Mouse (Mus musculus) testis, adult 2 months (tissue): ENCODE data around the gene Ptrhd1. TPM values are rescaled to one million over a fixed set of nuclear protein-coding genes. Genes with fewer than 3 reads are reported as not detected.

Experiments used
- H3K27ac ChIP-seq: fragments of 200-500 bp; 2 replicates; pipeline ENCODE4 v1.5.1; 2012; ENCODE audit warnings: low read depth, low read length; ENCODE audit not compliant: control insufficient read depth, insufficient read depth
- H3K27me3 ChIP-seq: fragments of 200-500 bp; 2 replicates; pipeline ENCODE4 v1.6.1; 2012; ENCODE audit warnings: mild to moderate bottlenecking, low read length, moderate library complexity; ENCODE audit not compliant: control insufficient read depth, insufficient read depth
- H3K36me3 ChIP-seq: fragments of 200-500 bp; 2 replicates; pipeline ENCODE4 v1.6.1; 2012; ENCODE audit warnings: mild to moderate bottlenecking, low read length; ENCODE audit not compliant: control insufficient read depth, insufficient read depth
- H3K4me1 ChIP-seq: fragments of 200-500 bp; 2 replicates; pipeline ENCODE4 v1.6.1; 2012; ENCODE audit warnings: low read length; ENCODE audit not compliant: control insufficient read depth, insufficient read depth
- H3K4me3 ChIP-seq: fragments of 200-500 bp; 2 replicates; pipeline ENCODE4 v1.5.1; 2012; ENCODE audit warnings: low read depth, mild to moderate bottlenecking, low read length, moderate library complexity, mixed read lengths; ENCODE audit not compliant: control insufficient read depth
- CTCF ChIP-seq: fragments of 200-500 bp; IDR thresholded peaks from 2 replicates; pipeline ENCODE4 v1.5.1; 2012; ENCODE audit warnings: low read depth, mild to moderate bottlenecking, inconsistent platforms, low read length, moderate library complexity; ENCODE audit not compliant: control insufficient read depth, insufficient read depth, insufficient replicate concordance
- POLR2A ChIP-seq: fragments of 200-500 bp; IDR thresholded peaks from 2 replicates; pipeline ENCODE4 v1.6.1; 2012; ENCODE audit warnings: low read depth, mild to moderate bottlenecking, inconsistent platforms, low read length, moderate library complexity; ENCODE audit not compliant: control insufficient read depth
- polyA plus RNA-seq: library from polyadenylated mRNA; depleted of rRNA; stranded (reverse); fragments of >200 nt; gene quantifications from 2 replicates; pipeline ENCODE4 v1.2.3, GENCODE M21; 2012; rRNA removed

Ptrhd1 gene
- polyA plus RNA-seq: 2.0 and 2.7 TPM in 2 replicates

GRCm38 (mm10) chr12:4233572-4234508, at the start of gene Ptrhd1, which contains the start of gene Cenpo:
Gene Ptrhd1 (plus strand): TSS chr12:4234027.
Gene Cenpo (minus strand): TSS chr12:4234294.
- TF ChIP-seq CTCF (no peak), POLR2A (peak; percentile 58)
- no peaks in the 10 kb centered on the region for H3K27me3 ChIP-seq
- peak within 1 kb of the TSS; percentile 96 for H3K4me3 ChIP-seq
- H3K27ac ChIP-seq: peak within 1 kb of the TSS; percentile 97
- no peaks in the 10 kb centered on the region for H3K4me1 ChIP-seq
- H3K36me3 ChIP-seq: 0 out of 2 replicates have a peak, but pooled peaks cover 2% of the 10 kb centered on the region

- Histone ChIP-seq H3K4me3 (no peak overlapping the region), H3K27ac (no peak overlapping the region), H3K27me3 (no peaks in the 10 kb centered on the region), H3K4me1 (no peaks in the 10 kb centered on the region), H3K36me3 (no peaks in the 10 kb centered on the region)
- no peak for TF ChIP-seq POLR2A
- no peak for TF ChIP-seq CTCF
Measured at GRCm38 (mm10) chr12:4184648-4185047, 49.2 kb upstream of the Ptrhd1 start.

GRCm38 (mm10) chr12:4188171-4189059, 45.4 kb upstream of the Ptrhd1 start:
- TF ChIP-seq POLR2A (no peak), CTCF (no peak)
- H3K36me3 ChIP-seq: no peaks in the 10 kb centered on the region
- H3K4me3 ChIP-seq: no peak overlapping the region

GRCm38 (mm10) chr12:4189060-4189447, 44.8 kb upstream of the Ptrhd1 start:
- Histone ChIP-seq H3K4me3 (no peak overlapping the region), H3K27ac (no peak overlapping the region), H3K36me3 (no peaks in the 10 kb centered on the region), H3K4me1 (no peaks in the 10 kb centered on the region), H3K27me3 (no peaks in the 10 kb centered on the region)
- TF ChIP-seq CTCF (peak; percentile 42; the same call in 1 of the 2 replicates), POLR2A (no peak)

More at GRCm38 (mm10) chr12:4188171-4189059, 45.4 kb upstream of the Ptrhd1 start:
- H3K4me1 ChIP-seq: no peaks in the 10 kb centered on the region
- no peaks in the 10 kb centered on the region for H3K27me3 ChIP-seq
- H3K27ac ChIP-seq: no peak overlapping the region

GRCm38 (mm10) chr12:4192514-4192913, 41.3 kb upstream of the Ptrhd1 start:
- no peaks in the 10 kb centered on the region for H3K36me3 ChIP-seq
- H3K27me3 ChIP-seq: no peaks in the 10 kb centered on the region
- no peak overlapping the region for H3K27ac ChIP-seq
- H3K4me3 ChIP-seq: no peak overlapping the region
- TF ChIP-seq CTCF (no peak), POLR2A (no peak)
- no peaks in the 10 kb centered on the region for H3K4me1 ChIP-seq

- TF ChIP-seq CTCF (no peak), POLR2A (no peak)
- no peak overlapping the region for H3K27ac ChIP-seq
- no peaks in the 10 kb centered on the region for H3K36me3 ChIP-seq
- H3K4me3 ChIP-seq: no peak overlapping the region
- no peaks in the 10 kb centered on the region for H3K27me3 ChIP-seq
- no peaks in the 10 kb centered on the region for H3K4me1 ChIP-seq
Measured at GRCm38 (mm10) chr12:4193025-4193740, 40.6 kb upstream of the Ptrhd1 start.
